Mouse (Mus musculus) heart, embryonic 15.5 days (tissue): ENCODE measurements around the gene Gps2. TPM values are rescaled to one million over a fixed set of nuclear protein-coding genes. Genes with fewer than 3 reads are reported as not detected.
A peak's percentile ranks its signal among the peaks of the same experiment; 100 is the strongest.

ENCODE experiments used
- ATAC-seq: fragments of 200-750 bp; cut with Nextera tagmentation; replicated peaks from 2 replicates; pipeline ENCODE4 v1.8.0; 2017; ENCODE audit warnings: low read depth, moderate TSS enrichment; ENCODE audit not compliant: insufficient number of reproducible peaks, insufficient read depth, low FRiP score
- H3K27ac ChIP-seq: fragments of 300-500 bp; sonication (generic); 2 replicates; pipeline ENCODE4 v1.5.1; 2015; ENCODE audit warnings: mild to moderate bottlenecking, inconsistent platforms
- H3K27me3 ChIP-seq: fragments of 300-500 bp; sonication (generic); 2 replicates; pipeline ENCODE4 v1.6.1; 2015; ENCODE audit warnings: inconsistent platforms
- H3K36me3 ChIP-seq: fragments of 300-500 bp; sonication (generic); 2 replicates; pipeline ENCODE4 v1.6.1; 2015; ENCODE audit warnings: mild to moderate bottlenecking, inconsistent platforms
- H3K4me1 ChIP-seq: fragments of 300-500 bp; sonication (generic); replicated peaks from 2 replicates; pipeline ENCODE4 v1.6.1; 2015; ENCODE audit warnings: inconsistent platforms
- H3K4me2 ChIP-seq: fragments of 300-500 bp; sonication (generic); 2 replicates; pipeline ENCODE4 v1.6.1; 2015; ENCODE audit warnings: inconsistent platforms, mild to moderate bottlenecking, moderate library complexity
- H3K4me3 ChIP-seq: fragments of 300-500 bp; sonication (generic); 2 replicates; pipeline ENCODE4 v1.5.1; 2015; ENCODE audit warnings: mild to moderate bottlenecking, inconsistent platforms
- H3K9ac ChIP-seq: fragments of 300-500 bp; sonication (generic); 2 replicates; pipeline ENCODE4 v1.6.1; 2015; ENCODE audit warnings: mild to moderate bottlenecking, inconsistent platforms
- H3K9me3 ChIP-seq: fragments of 300-500 bp; sonication (generic); replicated peaks from 2 replicates; pipeline ENCODE4 v1.6.1; 2016; ENCODE audit warnings: inconsistent platforms
- WGBS: fragments of 180-500 bp; shearing (Covaris S2); methylation state at CpG from one replicate; pipeline ENCODE4 v1.1.7; 2015; ENCODE audit warnings: mixed read lengths; 5-methylcytosine and 5-hydroxymethylcytosine counted together
- polyA plus RNA-seq: library from polyadenylated mRNA; unstranded; fragments of >200 nt; fragmentation: Nextera tagmentation; extraction: Ambion mirVana; gene quantifications from 2 replicates; pipeline ENCODE4 v1.2.1, GENCODE M21; 2015

The Gps2 gene
- polyA plus RNA-seq, 1 experiment from 2014 or later: 44.8 TPM

GRCm38 (mm10) chr11:69937834-69938233 is 24.1 kb downstream of the Gps2 start:
- no peaks in the 10 kb centered on the region for H3K9me3 ChIP-seq
- H3K27me3 ChIP-seq: peaks cover 26% of the 10 kb centered on the region
- 53% methylated on average over 5 of the region's 5 CpGs for WGBS
- H3K27ac ChIP-seq: peak overlapping the region; percentile 61
- no peak overlapping the region for H3K4me3 ChIP-seq
- ATAC-seq: no peak
- H3K4me2 ChIP-seq: no peak overlapping the region
- peaks cover 41% of the 10 kb centered on the region for H3K4me1 ChIP-seq
- H3K9ac ChIP-seq: no peak overlapping the region
- no peaks in the 10 kb centered on the region; the same call in 1 of the 2 replicates for H3K36me3 ChIP-seq

GRCm38 (mm10) chr11:69938401-69938979 is 24.8 kb downstream of the Gps2 start:
- no peak overlapping the region for H3K4me2 ChIP-seq
- H3K36me3 ChIP-seq: no peaks in the 10 kb centered on the region; the same call in 1 of the 2 replicates
- H3K9me3 ChIP-seq: no peaks in the 10 kb centered on the region
- WGBS: 36% methylated on average over 9 of the region's 9 CpGs
- H3K9ac ChIP-seq: no peak overlapping the region
- H3K4me3 ChIP-seq: no peak overlapping the region
- H3K4me1 ChIP-seq: peaks cover 41% of the 10 kb centered on the region
- peaks cover 26% of the 10 kb centered on the region for H3K27me3 ChIP-seq
- no peak overlapping the region for H3K27ac ChIP-seq
- ATAC-seq: no peak

GRCm38 (mm10) chr11:69939181-69939580 is 25.5 kb downstream of the Gps2 start:
- peaks cover 26% of the 10 kb centered on the region for H3K27me3 ChIP-seq
- H3K36me3 ChIP-seq: peaks cover 5% of the 10 kb centered on the region; the same call in 1 of the 2 replicates
- H3K4me3 ChIP-seq: no peak overlapping the region
- H3K9ac ChIP-seq: no peak overlapping the region
- 57% methylated on average over 5 of the region's 5 CpGs for WGBS
- H3K4me2 ChIP-seq: no peak overlapping the region
- no peak for ATAC-seq
- no peak overlapping the region for H3K27ac ChIP-seq
- no peaks in the 10 kb centered on the region for H3K9me3 ChIP-seq
- peaks cover 41% of the 10 kb centered on the region for H3K4me1 ChIP-seq

- Histone ChIP-seq H3K4me3 (no peak overlapping the region), H3K27me3 (peaks cover 26% of the 10 kb centered on the region), H3K4me1 (peaks cover 36% of the 10 kb centered on the region), H3K36me3 (peaks cover 11% of the 10 kb centered on the region), H3K27ac (no peak overlapping the region), H3K9me3 (no peaks in the 10 kb centered on the region), H3K4me2 (no peak overlapping the region), H3K9ac (no peak overlapping the region)
- WGBS: 87% methylated on average over 17 of the region's 17 CpGs
- ATAC-seq: no peak
These were observed 26.0 kb downstream of the Gps2 start for GRCm38 (mm10) chr11:69939731-69940130.

GRCm38 (mm10) chr11:69940962-69941361 is 27.3 kb downstream of the Gps2 start:
- Histone ChIP-seq H3K9me3 (no peaks in the 10 kb centered on the region), H3K27me3 (peaks cover 20% of the 10 kb centered on the region), H3K9ac (no peak overlapping the region), H3K4me1 (peaks cover 31% of the 10 kb centered on the region), H3K4me2 (no peak overlapping the region), H3K27ac (no peak overlapping the region), H3K36me3 (peaks cover 22% of the 10 kb centered on the region), H3K4me3 (no peak overlapping the region)
- WGBS: 69% methylated on average over 4 of the region's 4 CpGs
- ATAC-seq: no peak

GRCm38 (mm10) chr11:69945216-69945615 is 31.5 kb downstream of the Gps2 start:
- no peak overlapping the region for H3K9ac ChIP-seq
- no peak for ATAC-seq
- H3K4me2 ChIP-seq: no peak overlapping the region
- H3K27ac ChIP-seq: no peak overlapping the region
- peaks cover 23% of the 10 kb centered on the region for H3K36me3 ChIP-seq
- no peak overlapping the region for H3K4me3 ChIP-seq
- H3K27me3 ChIP-seq: no peaks in the 10 kb centered on the region
- WGBS: 72% methylated on average over 13 of the region's 13 CpGs
- H3K4me1 ChIP-seq: peaks cover 28% of the 10 kb centered on the region
- no peaks in the 10 kb centered on the region for H3K9me3 ChIP-seq

- no peaks in the 10 kb centered on the region for H3K27me3 ChIP-seq
- peak overlapping the region; percentile 84 for H3K4me2 ChIP-seq
- no peaks in the 10 kb centered on the region for H3K9me3 ChIP-seq
- peaks cover 28% of the 10 kb centered on the region for H3K4me1 ChIP-seq
- peak overlapping the region; percentile 59 for H3K4me3 ChIP-seq
- H3K27ac ChIP-seq: peak overlapping the region; percentile 95
- 85% methylated on average over 18 of the region's 18 CpGs for WGBS
- 0 out of 2 replicates have a peak overlapping the region, but pooled peaks have one; percentile 5 for H3K9ac ChIP-seq
- no peak for ATAC-seq
- H3K36me3 ChIP-seq: peaks cover 23% of the 10 kb centered on the region
These were observed 32.6 kb downstream of the Gps2 start for GRCm38 (mm10) chr11:69945997-69946891.

- 5% methylated on average over 29 of the region's 29 CpGs for WGBS
- Histone ChIP-seq H3K27ac (peak overlapping the region; percentile 95), H3K36me3 (peaks cover 23% of the 10 kb centered on the region), H3K9me3 (no peaks in the 10 kb centered on the region), H3K9ac (peak overlapping the region; percentile 59), H3K4me1 (peaks cover 28% of the 10 kb centered on the region), H3K4me3 (peak overlapping the region; percentile 59), H3K4me2 (peak overlapping the region; percentile 84), H3K27me3 (no peaks in the 10 kb centered on the region)
- peak; percentile 81 for ATAC-seq
These were observed 33.8 kb downstream of the Gps2 start for GRCm38 (mm10) chr11:69947337-69948065.

GRCm38 (mm10) chr11:69948066-69948762 is 34.5 kb downstream of the Gps2 start, which contains the start of gene Slc2a4:
Gene Slc2a4 (minus strand): TSS chr11:69948188.
- Histone ChIP-seq H3K9ac (peak within 1 kb of the TSS; percentile 59), H3K27me3 (no peaks in the 10 kb centered on the region), H3K4me2 (peak within 1 kb of the TSS; percentile 84), H3K4me1 (peaks cover 29% of the 10 kb centered on the region), H3K9me3 (no peaks in the 10 kb centered on the region), H3K4me3 (peak within 1 kb of the TSS; percentile 59), H3K27ac (peak within 1 kb of the TSS; percentile 95), H3K36me3 (peaks cover 23% of the 10 kb centered on the region)
- ATAC-seq: peak; percentile 91
- WGBS: under 1% methylated on average over 34 of the region's 34 CpGs

- Histone ChIP-seq H3K4me3 (peak overlapping the region; percentile 59), H3K4me2 (peak overlapping the region; percentile 84), H3K27me3 (no peaks in the 10 kb centered on the region), H3K36me3 (peaks cover 22% of the 10 kb centered on the region), H3K9ac (peak overlapping the region; percentile 40), H3K4me1 (peaks cover 34% of the 10 kb centered on the region), H3K9me3 (no peaks in the 10 kb centered on the region), H3K27ac (peak overlapping the region; percentile 95)
- WGBS: 1% methylated on average over 14 of the region's 14 CpGs
- peak; percentile 16; the same call in 1 of the 2 replicates for ATAC-seq
These were observed 35.1 kb downstream of the Gps2 start for GRCm38 (mm10) chr11:69948763-69949150.
